Mouse (Mus musculus): ENCODE data around the gene Zcwpw1. TPM values are rescaled to one million over a fixed set of nuclear protein-coding genes. Genes with fewer than 3 reads are reported as not detected.
"Not testable (repeated sequence)": the region's sequence is repeated elsewhere in the genome, so short reads cannot be mapped to it uniquely, and the experiment has no call there.

The Zcwpw1 gene
- polyA plus RNA-seq, 1 experiment, result 7.1 TPM

DNA sequence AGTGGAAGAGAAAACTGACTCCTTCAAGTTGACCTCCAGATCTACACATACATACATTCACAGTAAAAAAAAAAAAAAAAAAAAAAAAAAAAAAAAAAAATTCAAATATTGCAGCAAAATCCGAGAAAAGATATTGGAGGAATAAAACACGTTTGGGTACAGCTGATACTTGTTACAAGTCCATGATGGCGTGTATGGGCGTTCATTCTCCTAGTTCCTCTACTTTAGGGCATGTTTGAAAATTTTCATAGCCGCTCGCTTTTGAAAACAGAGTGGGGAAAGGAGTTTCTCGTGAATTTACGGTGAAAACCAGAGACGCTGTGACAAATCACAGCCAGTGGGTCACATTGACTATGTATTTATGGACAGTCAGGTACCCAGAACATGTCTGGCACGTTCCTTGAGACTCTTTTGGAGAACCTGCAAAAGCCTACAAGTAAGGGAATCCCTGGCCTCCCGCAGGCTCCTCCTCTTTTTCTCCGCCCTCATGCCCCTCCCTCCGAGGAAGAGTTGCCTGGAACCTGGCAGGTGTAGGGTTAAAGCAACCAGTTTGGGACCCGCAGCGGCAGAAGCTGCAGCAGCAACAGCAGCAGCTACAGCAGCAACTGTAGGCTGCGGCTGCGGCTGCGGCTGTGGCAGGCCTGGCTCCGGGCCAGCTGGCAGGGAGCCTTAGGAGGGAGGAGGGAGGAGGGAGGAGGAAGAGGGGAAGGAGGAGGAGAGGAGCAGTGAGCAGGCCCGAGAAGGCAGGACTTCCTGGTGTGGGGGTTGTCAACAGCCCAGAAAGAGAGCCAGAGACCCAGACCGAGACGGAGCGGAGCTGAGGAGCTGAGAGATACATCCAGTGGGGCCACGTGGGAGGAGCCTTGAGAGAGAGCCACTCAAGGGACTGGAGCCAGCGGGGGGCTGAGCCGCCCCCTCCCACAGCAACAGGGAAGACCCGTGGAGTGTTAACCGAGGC lies 42.1 kb upstream of the Zcwpw1 start, which contains the start of gene Tsc22d4:
Tsc22d4 (plus strand) TSS at position 517 of the 958 bp plus-strand sequence.
- Histone ChIP-seq H3K4me3 (ENCODE audit: insufficient read depth, low read length) (peak within 1 kb of the TSS; percentile 85), H3K27ac (ENCODE audit: insufficient read depth, low read length) (peak within 1 kb of the TSS; percentile 90), H3K4me1 (ENCODE audit: control insufficient read depth, insufficient read depth, low read length) (no peaks in the 10 kb centered on the region)
- no peak for TF ChIP-seq CTCF (IDR thresholded peaks at IDR 0.05; ENCODE audit: borderline replicate concordance, insufficient read depth, low read length)
- peak; percentile 95 for TF ChIP-seq POLR2A (IDR thresholded peaks at IDR 0.05; ENCODE audit: low read depth, low read length)

DNA sequence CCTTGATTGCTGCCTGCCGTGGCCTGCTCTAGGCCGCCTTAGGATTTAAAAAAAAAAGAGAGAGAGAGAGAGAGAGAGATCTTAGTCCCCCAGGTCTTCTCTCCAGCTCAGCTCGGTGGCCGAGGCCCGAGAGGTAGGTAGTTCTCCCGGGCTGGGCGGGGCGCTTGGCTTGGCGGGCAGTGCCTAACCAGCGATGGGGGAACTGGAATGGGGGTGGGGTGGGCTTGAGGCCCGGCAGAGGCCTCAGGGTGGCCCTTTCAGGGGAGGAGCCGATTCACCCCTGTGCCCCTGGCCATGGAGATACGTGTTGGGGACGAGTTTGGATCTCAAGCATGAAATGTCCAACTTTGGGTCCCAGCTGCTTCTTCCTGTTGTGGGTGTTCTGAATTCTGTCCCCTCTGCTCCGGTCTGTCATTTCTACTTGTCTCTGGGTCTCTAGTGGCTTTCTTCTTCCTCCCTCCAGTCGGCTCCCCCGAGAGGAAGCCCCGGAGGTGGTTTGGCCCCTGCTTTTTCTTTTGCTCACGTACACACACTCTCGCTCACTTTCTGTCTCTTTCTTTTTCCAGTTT lies 41.2 kb upstream of the Zcwpw1 start:
- H3K27ac ChIP-seq (ENCODE audit: insufficient read depth, low read length), result peak overlapping the region; percentile 90
- peak; percentile 35; the same call in 1 of the 2 replicates for TF ChIP-seq POLR2A (IDR thresholded peaks at IDR 0.05; ENCODE audit: low read depth, low read length)
- TF ChIP-seq CTCF (IDR thresholded peaks at IDR 0.05; ENCODE audit: borderline replicate concordance, insufficient read depth, low read length), result no peak
- H3K4me3 ChIP-seq (ENCODE audit: insufficient read depth, low read length), result peak overlapping the region; percentile 85
- no peaks in the 10 kb centered on the region for H3K4me1 ChIP-seq (ENCODE audit: control insufficient read depth, insufficient read depth, low read length)

DNA sequence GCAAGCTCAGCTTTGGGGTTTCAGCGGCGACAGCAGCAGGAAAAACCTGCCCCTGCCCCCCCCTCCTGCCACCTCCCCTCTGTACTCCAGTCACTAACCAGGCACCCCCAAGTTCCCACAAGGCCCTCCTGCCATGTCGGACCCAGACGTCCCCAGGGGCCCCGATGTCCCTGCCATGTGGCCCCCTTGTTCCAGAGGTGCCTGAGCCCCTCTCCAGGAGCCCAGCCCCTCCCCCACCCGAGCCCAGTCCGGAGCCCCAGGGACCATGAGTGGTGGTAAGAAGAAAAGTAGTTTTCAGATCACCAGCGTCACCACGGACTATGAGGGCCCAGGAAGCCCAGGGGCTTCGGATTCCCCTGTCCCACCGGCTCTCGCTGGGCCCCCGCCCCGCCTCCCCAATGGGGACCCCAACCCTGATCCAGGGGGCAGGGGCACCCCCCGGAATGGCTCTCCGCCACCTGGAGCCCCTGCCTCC lies 40.7 kb upstream of the Zcwpw1 start:
- TF ChIP-seq POLR2A (IDR thresholded peaks at IDR 0.05; ENCODE audit: low read depth, low read length) (no peak), CTCF (IDR thresholded peaks at IDR 0.05; ENCODE audit: borderline replicate concordance, insufficient read depth, low read length) (no peak)
- Histone ChIP-seq H3K4me1 (ENCODE audit: control insufficient read depth, insufficient read depth, low read length) (no peaks in the 10 kb centered on the region), H3K4me3 (ENCODE audit: insufficient read depth, low read length) (peak overlapping the region; percentile 85), H3K27ac (ENCODE audit: insufficient read depth, low read length) (peak overlapping the region; percentile 90)

DNA sequence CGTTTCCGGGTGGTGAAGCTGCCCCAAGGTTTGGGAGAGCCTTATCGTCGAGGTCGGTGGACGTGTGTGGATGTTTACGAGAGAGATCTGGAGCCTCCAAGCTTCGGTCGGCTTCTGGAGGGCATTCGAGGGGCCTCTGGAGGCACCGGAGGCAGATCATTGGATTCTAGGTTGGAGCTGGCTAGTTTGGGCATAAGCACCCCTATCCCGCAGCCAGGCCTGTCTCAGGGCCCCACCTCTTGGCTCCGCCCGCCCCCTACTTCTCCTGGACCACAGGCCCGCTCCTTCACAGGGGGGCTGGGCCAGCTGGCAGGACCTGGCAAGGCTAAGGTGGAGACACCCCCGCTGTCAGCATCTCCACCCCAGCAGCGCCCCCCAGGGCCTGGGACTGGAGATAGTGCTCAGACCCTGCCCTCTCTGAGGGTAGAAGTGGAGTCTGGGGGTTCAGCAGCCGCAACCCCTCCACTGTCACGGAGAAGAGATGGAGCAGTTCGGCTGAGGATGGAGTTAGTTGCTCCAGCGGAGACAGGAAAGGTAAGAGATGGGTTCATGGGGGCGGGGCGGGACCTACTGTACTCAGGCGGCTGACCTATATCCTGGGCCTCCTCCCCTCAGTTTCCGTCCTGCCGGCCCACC lies 40.2 kb upstream of the Zcwpw1 start:
- TF ChIP-seq CTCF (IDR thresholded peaks at IDR 0.05; ENCODE audit: borderline replicate concordance, insufficient read depth, low read length) (no peak), POLR2A (IDR thresholded peaks at IDR 0.05; ENCODE audit: low read depth, low read length) (peak; percentile 39; the same call in 1 of the 2 replicates)
- no peaks in the 10 kb centered on the region for H3K4me1 ChIP-seq (ENCODE audit: control insufficient read depth, insufficient read depth, low read length)
- H3K27ac ChIP-seq (ENCODE audit: insufficient read depth, low read length), result peak overlapping the region; percentile 90
- H3K4me3 ChIP-seq (ENCODE audit: insufficient read depth, low read length), result peak overlapping the region; percentile 85

DNA sequence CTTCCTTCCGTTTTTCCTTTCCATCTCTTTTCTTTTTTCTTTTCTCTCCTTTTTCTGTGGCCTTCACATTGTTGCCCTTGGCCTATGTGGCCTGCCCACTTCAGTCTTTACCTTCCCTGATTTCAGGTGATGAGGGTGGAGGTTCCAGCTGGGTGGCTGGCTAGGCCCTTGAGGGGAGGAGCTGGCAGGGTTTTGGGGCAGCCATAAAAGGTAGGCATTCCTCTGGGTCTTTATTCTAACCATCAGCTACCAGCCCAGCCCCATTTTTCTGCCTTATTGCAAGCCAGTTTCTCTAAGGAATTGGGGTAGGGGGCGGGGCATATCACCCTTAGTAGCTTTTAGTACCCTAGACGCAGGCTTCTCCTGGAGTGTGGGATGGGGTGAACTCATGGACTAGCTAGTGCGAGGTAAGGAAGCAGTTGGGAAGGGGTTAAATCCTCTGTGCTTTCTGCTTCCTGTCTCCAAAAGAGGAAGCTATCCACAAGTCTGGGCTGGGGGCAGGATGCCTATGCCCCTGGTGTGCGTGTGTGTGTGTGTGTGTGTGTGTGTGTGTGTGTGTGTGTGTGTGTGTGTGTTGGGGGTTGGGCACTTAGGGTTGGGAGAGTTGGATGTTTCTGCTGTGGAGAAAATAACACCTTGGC lies 39.3 kb upstream of the Zcwpw1 start:
- peak overlapping the region; percentile 90 for H3K27ac ChIP-seq (ENCODE audit: insufficient read depth, low read length)
- no peak for TF ChIP-seq CTCF (IDR thresholded peaks at IDR 0.05; ENCODE audit: borderline replicate concordance, insufficient read depth, low read length)
- no peak for TF ChIP-seq POLR2A (IDR thresholded peaks at IDR 0.05; ENCODE audit: low read depth, low read length)
- peak overlapping the region; percentile 85 for H3K4me3 ChIP-seq (ENCODE audit: insufficient read depth, low read length)
- no peaks in the 10 kb centered on the region for H3K4me1 ChIP-seq (ENCODE audit: control insufficient read depth, insufficient read depth, low read length)

DNA sequence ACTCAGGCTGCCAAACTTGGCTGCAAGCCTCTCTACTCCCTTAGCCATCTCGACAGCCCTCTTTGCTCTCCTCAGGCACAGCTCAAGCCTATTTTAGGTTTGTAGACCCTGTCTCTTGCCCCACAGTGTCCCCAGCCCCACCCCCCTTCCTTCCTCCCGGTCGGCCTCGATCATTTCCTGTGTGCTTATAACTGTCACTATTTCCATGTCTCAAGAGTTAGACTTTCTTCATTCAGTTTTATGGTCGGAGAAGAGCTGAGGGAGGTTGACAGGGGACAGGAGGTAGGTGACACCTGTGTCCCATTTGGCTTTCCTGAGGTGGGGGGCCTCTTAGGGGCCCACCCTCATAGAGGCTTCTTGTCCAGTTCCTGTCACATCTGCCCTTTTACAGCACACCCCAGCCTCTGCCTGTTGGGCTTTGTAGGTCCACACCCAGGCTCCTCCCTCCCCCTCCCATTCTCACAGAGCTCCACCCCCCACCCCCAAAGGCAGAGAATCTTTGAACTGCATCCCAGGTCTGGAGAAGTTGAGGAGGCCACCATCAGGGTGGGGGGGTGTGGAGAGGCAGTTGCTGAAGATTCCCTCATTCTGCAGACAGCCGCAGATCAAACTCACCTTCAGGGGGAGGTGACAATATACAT lies 38.3 kb upstream of the Zcwpw1 start:
- Histone ChIP-seq H3K27ac (ENCODE audit: insufficient read depth, low read length) (0 out of 2 replicates have a peak overlapping the region, but pooled peaks have one; percentile 44), H3K4me3 (ENCODE audit: insufficient read depth, low read length) (peak overlapping the region; percentile 9; the same call in 1 of the 2 replicates), H3K4me1 (ENCODE audit: control insufficient read depth, insufficient read depth, low read length) (no peaks in the 10 kb centered on the region)
- TF ChIP-seq CTCF (IDR thresholded peaks at IDR 0.05; ENCODE audit: borderline replicate concordance, insufficient read depth, low read length) (no peak), POLR2A (IDR thresholded peaks at IDR 0.05; ENCODE audit: low read depth, low read length) (no peak)

GRCm38 (mm10) chr5:137750212-137750611 lies 37.4 kb upstream of the Zcwpw1 start:
- H3K27ac ChIP-seq (ENCODE audit: insufficient read depth, low read length); H3K4me3 ChIP-seq (ENCODE audit: insufficient read depth, low read length); H3K4me1 ChIP-seq (ENCODE audit: control insufficient read depth, insufficient read depth, low read length): not testable (repeated sequence)

DNA sequence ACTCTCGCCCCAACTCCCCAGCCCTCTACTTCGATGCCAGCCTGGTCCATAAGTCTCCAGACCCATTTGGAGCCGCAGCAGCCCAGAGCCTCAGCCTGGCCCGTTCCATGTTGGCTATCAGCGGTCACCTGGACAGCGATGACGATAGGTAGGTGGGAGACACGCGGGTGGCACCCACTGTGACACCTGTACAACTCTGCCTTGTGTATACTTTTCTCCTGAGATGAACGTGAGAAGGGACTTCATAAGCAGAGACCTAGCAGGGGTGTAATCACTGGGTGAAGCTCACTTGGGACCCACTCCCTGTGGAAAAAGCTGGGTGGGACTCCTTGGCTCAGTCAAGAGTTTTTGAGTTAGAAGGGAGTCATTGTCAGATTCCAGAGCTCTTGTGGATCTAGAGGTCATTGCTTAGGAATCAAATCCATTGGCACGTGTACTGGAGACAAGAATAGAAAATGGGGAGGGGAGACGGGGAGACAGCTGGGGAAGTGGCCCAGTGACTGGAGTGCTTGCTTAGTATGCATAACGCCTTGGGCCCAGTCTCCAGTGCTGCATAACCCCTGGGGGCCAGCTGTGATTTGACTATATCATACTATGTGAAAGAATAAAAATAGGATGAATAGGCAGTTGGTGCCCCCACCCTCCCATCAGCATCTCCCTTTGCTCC lies 36.2 kb upstream of the Zcwpw1 start:
- TF ChIP-seq POLR2A (IDR thresholded peaks at IDR 0.05; ENCODE audit: low read depth, low read length), result no peak
- no peak for TF ChIP-seq CTCF (IDR thresholded peaks at IDR 0.05; ENCODE audit: borderline replicate concordance, insufficient read depth, low read length)
- H3K4me1 ChIP-seq (ENCODE audit: control insufficient read depth, insufficient read depth, low read length), result no peaks in the 10 kb centered on the region

More for the DNA sequence above, 36.2 kb upstream of the Zcwpw1 start:
- Histone ChIP-seq H3K4me3 (ENCODE audit: insufficient read depth, low read length) (no peak overlapping the region), H3K27ac (ENCODE audit: insufficient read depth, low read length) (no peak overlapping the region)

Measured in embryonic fibroblast, embryonic 13.5 days (primary cell).